Mouse (Mus musculus) intestine, embryonic 14.5 days (tissue): ENCODE data around the gene Insl3. TPM values are rescaled to one million over a fixed set of nuclear protein-coding genes. Genes with fewer than 3 reads are reported as not detected.
"Not testable (repeated sequence)": the region's sequence is repeated elsewhere in the genome, so short reads cannot be mapped to it uniquely, and the experiment has no call there.

Experiments used
- ATAC-seq: fragments of 200-750 bp; cut with Nextera tagmentation; replicated peaks from 2 replicates; pipeline ENCODE4 v1.8.0; 2017; ENCODE audit warnings: low read depth, moderate number of reproducible peaks, moderate TSS enrichment, moderate library complexity; ENCODE audit not compliant: low FRiP score, low TSS enrichment
- DNase-seq: peaks from one replicate; pipeline ENCODE4 v3.0.0-alpha.2; 2018; ENCODE audit warnings: low spot score
- H3K27ac ChIP-seq: fragments of 300-500 bp; sonication (generic); 2 replicates; pipeline ENCODE4 v1.5.1; 2014; ENCODE audit warnings: low read depth, mild to moderate bottlenecking, control low read depth
- H3K27me3 ChIP-seq: fragments of 300-500 bp; sonication (generic); replicated peaks from 2 replicates; pipeline ENCODE4 v1.6.1; 2014; ENCODE audit warnings: low read length, control low read depth; ENCODE audit not compliant: control insufficient read depth, insufficient read depth
- H3K36me3 ChIP-seq: fragments of 300-500 bp; sonication (generic); 2 replicates; pipeline ENCODE4 v1.6.1; 2014; ENCODE audit warnings: low read length, control low read depth; ENCODE audit not compliant: control insufficient read depth, insufficient read depth
- H3K4me1 ChIP-seq: fragments of 300-500 bp; sonication (generic); replicated peaks from 2 replicates; pipeline ENCODE4 v1.6.1; 2014; ENCODE audit warnings: low read length, control low read depth, mixed read lengths; ENCODE audit not compliant: control insufficient read depth, insufficient read depth
- H3K4me2 ChIP-seq: fragments of 300-500 bp; sonication (generic); 2 replicates; pipeline ENCODE4 v1.6.1; 2014; ENCODE audit warnings: low read length
- H3K4me3 ChIP-seq: fragments of 300-500 bp; sonication (generic); 2 replicates; pipeline ENCODE4 v1.5.1; 2014; ENCODE audit warnings: low read depth, low read length, control low read depth, mixed read lengths
- H3K9ac ChIP-seq: fragments of 300-500 bp; sonication (generic); 2 replicates; pipeline ENCODE4 v1.6.1; 2014; ENCODE audit warnings: mild to moderate bottlenecking, low read length
- H3K9me3 ChIP-seq: fragments of 300-500 bp; sonication (generic); 2 replicates; pipeline ENCODE4 v1.6.1; 2016; ENCODE audit warnings: low read length, control low read depth; ENCODE audit not compliant: control insufficient read depth
- polyA plus RNA-seq: library from polyadenylated mRNA; unstranded; fragments of >200 nt; fragmentation: Nextera tagmentation; extraction: Ambion mirVana; gene quantifications from 2 replicates; pipeline ENCODE4 v1.2.1, GENCODE M21; 2014

The Insl3 gene
- polyA plus RNA-seq, 1 experiment from 2014 or later: 1.4 TPM

DNA sequence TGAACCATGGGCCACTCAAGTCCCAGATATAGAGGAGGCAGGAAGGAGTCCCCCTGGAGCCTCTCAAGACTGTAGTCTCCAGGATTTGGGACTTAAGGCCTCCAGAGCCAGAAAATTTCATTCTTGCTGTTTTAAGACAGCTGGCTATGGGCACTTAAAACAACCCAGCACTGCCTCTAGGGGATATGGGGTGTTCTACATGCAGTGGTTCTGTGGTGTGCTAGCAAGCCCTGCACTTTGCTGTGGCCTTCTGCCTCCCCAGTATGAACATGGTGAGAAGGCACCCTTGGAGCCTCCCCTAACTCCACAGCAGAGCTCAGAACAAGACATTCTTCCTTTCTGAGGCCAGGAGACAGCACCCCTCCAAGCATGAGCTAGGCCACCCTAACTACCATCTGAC, 49.3 kb downstream of the Insl3 start:
- H3K27me3 ChIP-seq, H3K9ac ChIP-seq, H3K9me3 ChIP-seq, DNase-seq, H3K36me3 ChIP-seq, ATAC-seq, H3K4me2 ChIP-seq, H3K4me1 ChIP-seq, H3K27ac ChIP-seq, H3K4me3 ChIP-seq: not testable (repeated sequence)

Other genes with a start within 250 kb of the Insl3 start
- 29.4 and 30.8 TPM in 2 replicates for gene Abhd8, start 225.6 kb upstream of the Insl3 start, polyA plus RNA-seq
- gene Mrpl34, start 224.3 kb upstream of the Insl3 start, polyA plus RNA-seq: 183 and 191 TPM in 2 replicates
- 102 TPM in 2 replicates for gene Dda1, start 220.0 kb upstream of the Insl3 start, polyA plus RNA-seq
- 1.2 and 1.7 TPM in 2 replicates for gene Ano8, start 203.3 kb upstream of the Insl3 start, polyA plus RNA-seq
- 6.1 and 6.2 TPM in 2 replicates for gene Gtpbp3, start 201.1 kb upstream of the Insl3 start, polyA plus RNA-seq
- gene Plvap, start 177.5 kb upstream of the Insl3 start, polyA plus RNA-seq: 59.3 and 63.7 TPM in 2 replicates
- 0.54 and 0.58 TPM in 2 replicates for gene Ccdc194, start 163.5 kb upstream of the Insl3 start, polyA plus RNA-seq
- gene Bst2, start 151.8 kb upstream of the Insl3 start, polyA plus RNA-seq: 11.8 and 14.5 TPM in 2 replicates
- gene Mvb12a, start 146.3 kb upstream of the Insl3 start, polyA plus RNA-seq: 102 and 103 TPM in 2 replicates
- gene Tmem221, start 130.3 kb upstream of the Insl3 start, polyA plus RNA-seq: 0.83 and 1.6 TPM in 2 replicates
- gene Nxnl1, start 122.6 kb upstream of the Insl3 start, polyA plus RNA-seq: not detected in 2 replicates
- 15.8 and 20.0 TPM in 2 replicates for gene Slc27a1, start 120.3 kb upstream of the Insl3 start, polyA plus RNA-seq
- 273 and 286 TPM in 2 replicates for gene Pgls, start 97.0 kb upstream of the Insl3 start, polyA plus RNA-seq
- gene Fam129c, start 91.6 kb upstream of the Insl3 start, polyA plus RNA-seq: 3.1 and 4.9 TPM in 2 replicates
- 84.4 and 85.3 TPM in 2 replicates for gene Colgalt1, start 78.2 kb upstream of the Insl3 start, polyA plus RNA-seq
- 1.6 and 2.4 TPM in 2 replicates for gene Unc13a, start 17.5 kb upstream of the Insl3 start, polyA plus RNA-seq
- gene Jak3, start 12.9 kb upstream of the Insl3 start, polyA plus RNA-seq: 4.1 and 4.5 TPM in 2 replicates
- 6.9 and 8.4 TPM in 2 replicates for gene B3gnt3, start 12.6 kb downstream of the Insl3 start, polyA plus RNA-seq
- gene Fcho1, start 36.5 kb downstream of the Insl3 start, polyA plus RNA-seq: 5.8 and 6.9 TPM in 2 replicates
- gene Zfp709, start 192.8 kb downstream of the Insl3 start, polyA plus RNA-seq: 5.8 and 6.9 TPM in 2 replicates
- gene Zfp882, start 219.4 kb downstream of the Insl3 start, polyA plus RNA-seq: 4.1 and 6.4 TPM in 2 replicates
- 23.1 and 25.2 TPM in 2 replicates for gene Zfp617, start 219.4 kb downstream of the Insl3 start, polyA plus RNA-seq